In the genomic region with DNA sequence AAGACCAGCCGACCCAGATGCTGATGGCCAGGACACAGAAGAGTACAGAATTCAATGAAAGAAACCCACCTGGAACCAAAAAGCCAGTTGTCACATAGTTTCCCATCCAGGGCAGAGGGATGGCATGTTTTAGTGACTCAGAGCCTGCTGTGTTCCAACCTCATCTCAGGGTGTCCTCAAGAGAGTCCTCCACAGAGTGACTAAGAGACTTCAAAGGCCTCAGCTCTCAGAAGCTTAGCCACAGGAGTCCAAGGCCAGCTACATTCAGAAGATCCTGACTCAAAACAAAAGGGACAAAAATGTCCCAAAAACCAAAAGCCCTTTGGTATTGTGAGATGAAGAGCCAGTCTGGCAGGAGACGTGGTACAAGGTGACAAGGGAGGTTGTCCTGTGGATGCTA, we compare ENCODE assay signal across 29 mouse cellular contexts. TPM values are rescaled to one million over a fixed set of nuclear protein-coding genes. Genes with fewer than 3 reads are reported as not detected.
"Had no signal": no experiment of that assay in that cellular context is flagged by ENCODE, and none has a peak within 500 bp of the region (broad histone marks: within the 10 kb centered on the region; RNA-seq: fewer than 3 reads in every experiment).

No protein-coding gene starts in this region.

- DNase-seq: kidney, adult 8-10 months; kidney, postnatal 25 days; layer of hippocampus, adult 9-11 months; liver, embryonic 13.5 days; lung, adult 2 months; lung, postnatal 14 days; lung, postnatal 4 days; midbrain, embryonic 14.5 days; retina, postnatal 1 day; right cerebral cortex, postnatal 25 days; spleen, adult 18-20 months; thymus, adult 2 months; thymus, postnatal 14 days; thymus, postnatal 4 days had no signal

- H3K4me3 ChIP-seq: layer of hippocampus, adult 2 months; limb, embryonic 10.5 days; limb, embryonic 13.5 days; liver, embryonic 13.5 days; neural tube, embryonic 12.5 days; stomach, embryonic 15.5 days had no signal

- H3K9ac ChIP-seq: limb, embryonic 13.5 days; liver, embryonic 13.5 days; neural tube, embryonic 12.5 days; stomach, embryonic 15.5 days had no signal

- H3K36me3 ChIP-seq: liver, embryonic 13.5 days; neural tube, embryonic 12.5 days; stomach, embryonic 15.5 days had no signal

- H3K9me3 ChIP-seq: limb, embryonic 10.5 days; limb, embryonic 13.5 days; liver, embryonic 13.5 days; neural tube, embryonic 12.5 days; stomach, embryonic 15.5 days had no signal

- H3K27me3 ChIP-seq: limb, embryonic 13.5 days; liver, embryonic 13.5 days; neural tube, embryonic 12.5 days; stomach, embryonic 15.5 days had no signal

- H3K27ac ChIP-seq: layer of hippocampus, adult 2 months; limb, embryonic 10.5 days; limb, embryonic 13.5 days; liver, embryonic 13.5 days; neural tube, embryonic 12.5 days; stomach, embryonic 15.5 days had no signal

- H3K4me1 ChIP-seq: limb, embryonic 10.5 days; limb, embryonic 13.5 days; neural tube, embryonic 12.5 days had no signal

- H3K4me2 ChIP-seq: limb, embryonic 13.5 days; liver, embryonic 13.5 days; midbrain, embryonic 11.5 days; neural tube, embryonic 12.5 days; stomach, embryonic 15.5 days had no signal

RNA-seq across cellular contexts. Expression of a gene that starts 33.7 kb away (rescaled TPM):
- total RNA-seq: neutrophil, adult 5-6 weeks had no signal

RNA-seq across cellular contexts. Expression of a gene that starts 53.2 kb away (rescaled TPM):
- total RNA-seq: layer of hippocampus, adult 2 months; layer of hippocampus, postnatal 25 days; left cerebral cortex, adult 18-20 months; left cerebral cortex, postnatal 25 days; liver, adult 2 months; megakaryocyte progenitor cell, adult 5-6 weeks; megakaryocyte-erythroid progenitor cell, adult 5-6 weeks; midbrain, postnatal 0 days; neutrophil, adult 5-6 weeks had no signal
- polyA plus RNA-seq: large intestine, adult 2 months; liver, adult 2 months; lung, adult 2 months; midbrain, postnatal 0 days; thymus, adult 2 months had no signal
